Mouse (Mus musculus): ENCODE measurements around the gene Gria1.

Gria1 gene

DNA sequence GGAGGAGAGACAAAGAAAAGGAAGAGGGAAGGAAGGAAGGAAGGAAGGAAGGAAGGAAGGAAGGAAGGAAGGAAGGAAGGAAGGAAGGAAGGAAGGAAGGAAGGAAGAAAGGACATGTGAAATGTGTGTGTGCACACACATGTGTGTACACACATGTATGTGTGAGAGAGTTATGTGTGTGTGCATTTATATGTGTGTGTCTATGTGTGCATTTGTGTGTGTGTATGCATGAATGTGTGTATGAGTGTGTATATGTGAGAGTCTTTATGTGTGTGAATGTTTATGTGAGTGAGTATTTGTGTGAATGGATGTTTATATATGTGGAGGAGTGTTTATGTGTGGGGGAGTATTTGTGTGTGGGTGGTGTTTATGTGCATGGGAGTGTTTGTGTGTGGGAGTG is 287.5 kb downstream of the Gria1 start:
- no peak for DNase-seq

DNA sequence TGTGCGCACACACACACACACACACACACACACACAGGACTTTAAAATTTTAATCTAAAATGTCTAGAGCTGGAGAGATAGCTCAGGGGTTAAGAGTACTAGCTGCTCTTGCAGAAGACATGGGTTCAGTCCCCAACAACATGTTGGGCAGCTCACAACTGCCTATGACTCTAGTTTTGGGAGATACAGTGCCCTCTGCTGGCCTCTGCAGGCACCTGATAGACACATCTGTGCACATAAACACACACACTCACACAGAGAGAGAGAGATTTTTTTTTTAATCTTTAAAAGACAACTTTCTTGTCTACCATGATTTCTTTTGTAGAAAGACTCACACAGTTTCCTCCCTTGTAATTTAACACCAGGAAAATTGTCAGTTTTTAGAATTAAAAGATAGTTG is 292.4 kb downstream of the Gria1 start:
- DNase-seq = no peak

DNA sequence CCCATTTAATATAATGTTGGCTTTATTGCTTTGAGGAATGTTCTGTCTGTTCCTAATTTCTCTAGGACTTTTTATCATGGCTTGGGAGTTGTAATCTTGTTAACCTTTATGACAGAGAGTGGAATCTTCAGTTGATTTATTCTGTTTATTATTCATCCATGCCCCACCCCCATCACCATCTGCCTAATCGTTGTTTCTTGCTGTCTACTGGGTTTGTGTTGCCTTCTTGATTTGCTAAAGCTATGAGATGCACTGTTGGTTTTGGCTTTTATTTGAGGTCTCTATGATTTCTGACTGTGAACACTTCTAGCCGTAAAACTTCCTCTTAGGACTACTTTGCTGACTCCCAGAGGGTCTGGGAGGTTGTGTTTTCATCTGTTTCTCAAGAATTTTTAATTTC is 294.9 kb downstream of the Gria1 start:
- peak; percentile 16 to 38 for DNase-seq

GRCm38 (mm10) chr11:57306892-57307291 is 295.7 kb downstream of the Gria1 start:
- no peak for DNase-seq

- no peak for DNase-seq
Measured at GRCm38 (mm10) chr11:57317063-57317462, 305.9 kb downstream of the Gria1 start.

DNA sequence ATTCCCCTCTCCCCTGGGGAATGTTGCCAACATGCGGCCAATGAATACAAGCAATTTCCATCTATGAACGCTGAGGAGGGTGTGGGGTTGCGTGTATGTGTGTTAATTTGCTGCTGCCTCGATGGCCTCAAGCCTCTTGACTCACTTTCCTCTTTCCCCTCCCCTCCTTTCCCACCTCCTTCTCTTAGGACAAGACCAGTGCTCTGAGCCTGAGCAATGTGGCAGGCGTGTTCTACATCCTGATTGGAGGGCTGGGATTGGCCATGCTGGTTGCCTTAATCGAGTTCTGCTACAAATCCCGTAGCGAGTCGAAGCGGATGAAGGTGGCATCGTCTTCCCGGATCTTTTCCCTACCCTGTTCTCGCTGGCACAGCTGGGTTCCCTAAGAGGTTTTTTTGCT is 306.3 kb downstream of the Gria1 start:
- no peak for DNase-seq

- no peak for DNase-seq
Measured at GRCm38 (mm10) chr11:57319374-57319773, 308.2 kb downstream of the Gria1 start.

- DNase-seq = no peak
Measured at GRCm38 (mm10) chr11:57324099-57324498, 312.9 kb downstream of the Gria1 start.

Measured in kidney, postnatal 4 days (tissue).